Mouse (Mus musculus) ovary, adult 2 months (tissue): ENCODE data around the gene Zdhhc25. TPM values are rescaled to one million over a fixed set of nuclear protein-coding genes. Genes with fewer than 3 reads are reported as not detected.

Experiments
- polyA plus RNA-seq: library from polyadenylated mRNA; depleted of rRNA; stranded (reverse); fragments of >200 nt; gene quantifications from 2 replicates; pipeline ENCODE4 v1.2.3, GENCODE M21; 2012; rRNA removed

Gene Zdhhc25
- polyA plus RNA-seq = not detected in 2 replicates

DNA sequence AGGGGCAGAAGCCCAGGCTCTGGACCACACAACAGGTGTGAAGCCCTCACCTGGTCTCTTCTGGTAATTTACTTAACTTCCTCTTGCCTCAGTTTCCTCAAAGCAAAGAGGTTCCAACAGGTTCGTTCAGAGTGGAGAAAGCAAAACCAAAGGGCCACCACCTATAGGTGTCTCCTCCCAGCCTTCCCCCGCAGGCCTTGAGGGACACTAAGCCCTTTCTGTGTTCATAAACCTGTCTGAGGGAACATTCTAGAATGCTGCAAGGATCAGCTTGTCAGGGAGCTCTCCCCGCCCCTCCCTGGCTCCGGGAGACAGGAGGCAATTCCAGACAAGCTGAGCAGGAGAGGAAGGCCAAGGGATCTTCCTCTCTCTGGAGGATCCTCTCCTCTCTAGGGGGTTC, at the start of gene Zdhhc25:
Zdhhc25 (plus strand) TSS at position 301 of the 400 bp plus-strand sequence.

Other genes with a start within 250 kb of the Zdhhc25 start
- 15.8 and 16.7 TPM in 2 replicates for gene Brd1, start 133.9 kb downstream of the Zdhhc25 start, polyA plus RNA-seq
- gene Zbed4, start 151.4 kb downstream of the Zdhhc25 start, polyA plus RNA-seq = 4.3 and 4.9 TPM in 2 replicates
- gene Alg12, start 219.0 kb downstream of the Zdhhc25 start, polyA plus RNA-seq = 28.6 and 32.4 TPM in 2 replicates
- 139 and 159 TPM in 2 replicates for gene Creld2, start 219.3 kb downstream of the Zdhhc25 start, polyA plus RNA-seq